Mouse (Mus musculus): ENCODE results near the gene Cyp1a2. TPM values are rescaled to one million over a fixed set of nuclear protein-coding genes. Genes with fewer than 3 reads are reported as not detected.

Gene Cyp1a2
- polyA plus RNA-seq, 1 experiment from 2014 or later, result not detected

DNA sequence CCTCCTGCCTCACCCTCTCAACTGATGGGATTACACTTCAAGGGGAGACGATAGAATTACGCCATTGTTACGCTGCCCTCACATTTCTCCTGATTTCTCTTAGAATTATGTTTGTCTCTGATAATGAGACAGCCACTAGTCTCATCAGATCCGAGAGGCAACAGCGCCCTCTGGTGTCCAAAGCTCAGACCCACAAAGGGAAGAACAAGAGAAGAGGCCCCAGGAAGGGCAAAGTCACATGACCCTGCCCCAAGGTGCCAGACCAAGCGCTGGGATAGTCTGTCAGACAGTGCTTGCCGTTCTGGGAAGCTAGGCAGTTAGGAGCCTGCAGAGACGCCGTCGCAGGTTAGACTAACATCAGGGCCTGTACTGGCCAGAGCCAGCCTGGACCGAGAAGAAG is 27.8 kb downstream of the Cyp1a2 start:
- no peaks in the 10 kb centered on the region for H3K9me3 ChIP-seq (replicated peaks; ENCODE audit: control insufficient read depth, low read length, poor library complexity, severe bottlenecking)
- WGBS, result 3% methylated on average over 11 of the region's 11 CpGs
- no peak overlapping the region for H3K27ac ChIP-seq (ENCODE audit: low read length)
- peak overlapping the region; percentile 32 for H3K4me2 ChIP-seq (ENCODE audit: low read length)
- H3K27me3 ChIP-seq (ENCODE audit: control insufficient read depth, insufficient read depth, low read depth, low read length), result no peaks in the 10 kb centered on the region
- H3K4me1 ChIP-seq (ENCODE audit: control insufficient read depth, insufficient read depth, low read length), result peaks cover 3% of the 10 kb centered on the region; the same call in 1 of the 2 replicates
- no peak overlapping the region for H3K4me3 ChIP-seq (ENCODE audit: low read depth, low read length)
- 0 out of 2 replicates have a peak overlapping the region, but pooled peaks have one; percentile 8 for H3K9ac ChIP-seq (ENCODE audit: low read depth, low read length)
- ATAC-seq, result peak; percentile 74
- no peaks in the 10 kb centered on the region for H3K36me3 ChIP-seq (ENCODE audit: control insufficient read depth, insufficient read depth, low read length)

DNA sequence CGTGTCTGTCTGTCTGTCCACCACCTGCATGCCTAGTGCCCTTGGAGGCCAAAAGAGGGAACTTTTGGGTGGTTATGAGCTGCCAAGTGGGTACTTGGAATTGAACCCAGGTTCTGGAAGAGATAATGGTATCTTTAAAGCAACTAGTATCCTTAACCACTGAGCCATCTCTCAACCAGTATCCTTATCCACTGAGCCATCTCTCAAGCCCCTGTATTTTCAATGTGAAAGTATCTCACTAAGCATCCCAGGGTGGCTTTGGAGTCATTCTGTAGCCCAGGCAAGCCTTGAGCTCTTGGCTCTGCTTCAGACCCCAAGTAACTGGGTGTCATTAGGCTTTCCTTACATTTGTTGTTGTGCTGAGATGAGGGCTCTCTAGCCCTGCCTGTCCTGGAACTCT is 28.5 kb downstream of the Cyp1a2 start:
- no peaks in the 10 kb centered on the region for H3K36me3 ChIP-seq (ENCODE audit: control insufficient read depth, insufficient read depth, low read length)
- ATAC-seq, result no peak
- no peaks in the 10 kb centered on the region for H3K27me3 ChIP-seq (ENCODE audit: control insufficient read depth, insufficient read depth, low read depth, low read length)

DNA sequence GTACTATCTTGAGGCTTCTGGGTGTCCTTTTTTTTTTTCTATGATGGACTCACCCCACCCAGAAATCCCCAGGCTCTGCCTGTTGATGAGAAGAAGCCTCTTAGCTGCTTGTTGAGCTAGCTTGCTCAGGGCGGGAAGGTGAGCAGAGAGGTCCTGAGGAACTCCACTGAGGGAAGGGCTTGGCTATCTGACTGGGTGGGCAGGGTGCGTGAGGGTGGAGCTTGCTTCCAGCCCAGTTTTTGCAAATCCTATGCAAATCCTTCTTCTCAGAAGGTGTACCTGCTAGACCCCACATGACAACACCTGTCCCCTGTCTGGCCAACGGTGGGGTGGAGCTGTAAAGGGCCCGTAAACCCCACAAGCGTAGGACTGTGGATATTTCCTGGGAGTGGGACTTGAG is 30.2 kb downstream of the Cyp1a2 start, which contains the start of gene Csk:
Csk (minus strand) TSS at position 349 of the 400 bp plus-strand sequence.
- Histone ChIP-seq H3K36me3 (ENCODE audit: control insufficient read depth, insufficient read depth, low read length) (no peaks in the 10 kb centered on the region), H3K9me3 (replicated peaks; ENCODE audit: control insufficient read depth, low read length, poor library complexity, severe bottlenecking) (no peaks in the 10 kb centered on the region), H3K4me2 (ENCODE audit: low read length) (no peak within 1 kb of the TSS), H3K4me1 (ENCODE audit: control insufficient read depth, insufficient read depth, low read length) (peaks cover 3% of the 10 kb centered on the region; the same call in 1 of the 2 replicates), H3K9ac (ENCODE audit: low read depth, low read length) (no peak within 1 kb of the TSS), H3K27me3 (ENCODE audit: control insufficient read depth, insufficient read depth, low read depth, low read length) (no peaks in the 10 kb centered on the region), H3K27ac (ENCODE audit: low read length) (no peak within 1 kb of the TSS), H3K4me3 (ENCODE audit: low read depth, low read length) (no peak within 1 kb of the TSS)
- 36% methylated on average over 5 of the region's 5 CpGs for WGBS
- no peak for ATAC-seq

More for the DNA sequence above, 28.5 kb downstream of the Cyp1a2 start:
- no peak overlapping the region for H3K4me2 ChIP-seq (ENCODE audit: low read length)
- H3K9me3 ChIP-seq (replicated peaks; ENCODE audit: control insufficient read depth, low read length, poor library complexity, severe bottlenecking), result no peaks in the 10 kb centered on the region
- WGBS, result 92% methylated on average over 1 of the region's 1 CpGs
- peaks cover 3% of the 10 kb centered on the region; the same call in 1 of the 2 replicates for H3K4me1 ChIP-seq (ENCODE audit: control insufficient read depth, insufficient read depth, low read length)
- no peak overlapping the region for H3K9ac ChIP-seq (ENCODE audit: low read depth, low read length)
- H3K27ac ChIP-seq (ENCODE audit: low read length), result no peak overlapping the region
- H3K4me3 ChIP-seq (ENCODE audit: low read depth, low read length), result no peak overlapping the region

DNA sequence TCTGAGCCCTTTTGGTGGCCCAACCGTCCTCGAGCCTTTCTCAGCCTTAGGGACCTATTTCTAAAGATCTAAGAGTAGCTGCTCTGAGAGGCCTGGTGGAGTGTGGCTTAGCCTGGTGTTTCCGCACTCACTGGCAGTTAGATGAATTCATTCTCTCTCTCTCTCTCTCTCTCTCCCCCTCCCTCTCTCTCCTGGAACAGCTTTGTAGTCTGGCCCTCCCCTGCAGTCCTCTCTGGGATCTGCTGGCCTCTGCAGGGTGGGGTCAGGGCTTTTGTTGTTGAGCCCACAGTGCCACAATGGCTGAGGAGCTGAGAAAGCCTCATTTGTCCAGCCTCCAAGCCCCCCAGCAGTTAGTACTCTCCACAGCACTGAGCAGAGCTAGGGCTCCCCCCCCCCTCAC is 30.6 kb downstream of the Cyp1a2 start:
- no peak for ATAC-seq
- H3K4me2 ChIP-seq (ENCODE audit: low read length), result no peak overlapping the region
- no peak overlapping the region for H3K4me3 ChIP-seq (ENCODE audit: low read depth, low read length)
- H3K4me1 ChIP-seq (ENCODE audit: control insufficient read depth, insufficient read depth, low read length), result peaks cover 3% of the 10 kb centered on the region; the same call in 1 of the 2 replicates
- no peak overlapping the region for H3K9ac ChIP-seq (ENCODE audit: low read depth, low read length)
- no peaks in the 10 kb centered on the region for H3K27me3 ChIP-seq (ENCODE audit: control insufficient read depth, insufficient read depth, low read depth, low read length)
- no peaks in the 10 kb centered on the region for H3K36me3 ChIP-seq (ENCODE audit: control insufficient read depth, insufficient read depth, low read length)
- 8% methylated on average over 3 of the region's 3 CpGs for WGBS
- no peaks in the 10 kb centered on the region for H3K9me3 ChIP-seq (replicated peaks; ENCODE audit: control insufficient read depth, low read length, poor library complexity, severe bottlenecking)
- no peak overlapping the region for H3K27ac ChIP-seq (ENCODE audit: low read length)

DNA sequence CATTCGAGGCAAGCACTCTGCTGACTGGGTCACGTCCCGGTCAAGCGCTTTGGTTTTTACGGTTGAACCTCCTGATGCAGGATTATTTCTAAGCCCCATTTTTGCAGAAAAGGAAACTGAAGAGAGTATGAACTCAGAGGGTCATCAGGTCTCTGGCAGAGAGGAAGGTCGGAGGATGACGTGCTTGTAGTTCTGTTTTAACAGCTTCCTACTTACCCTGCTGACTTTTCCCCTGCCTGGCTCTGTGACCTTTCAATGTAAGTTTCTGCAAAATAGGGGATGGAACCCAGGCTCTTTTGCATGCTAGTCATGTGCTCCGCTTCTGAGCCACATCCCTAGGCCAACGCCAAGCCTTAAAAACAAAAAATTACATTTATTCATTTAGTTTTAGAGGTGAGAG is 31.2 kb downstream of the Cyp1a2 start:
- Histone ChIP-seq H3K9me3 (replicated peaks; ENCODE audit: control insufficient read depth, low read length, poor library complexity, severe bottlenecking) (no peaks in the 10 kb centered on the region), H3K9ac (ENCODE audit: low read depth, low read length) (no peak overlapping the region), H3K4me3 (ENCODE audit: low read depth, low read length) (no peak overlapping the region), H3K27me3 (ENCODE audit: control insufficient read depth, insufficient read depth, low read depth, low read length) (no peaks in the 10 kb centered on the region), H3K36me3 (ENCODE audit: control insufficient read depth, insufficient read depth, low read length) (no peaks in the 10 kb centered on the region), H3K4me2 (ENCODE audit: low read length) (no peak overlapping the region), H3K27ac (ENCODE audit: low read length) (no peak overlapping the region), H3K4me1 (ENCODE audit: control insufficient read depth, insufficient read depth, low read length) (peaks cover 3% of the 10 kb centered on the region; the same call in 1 of the 2 replicates)
- 60% methylated on average over 9 of the region's 9 CpGs for WGBS
- no peak for ATAC-seq

DNA sequence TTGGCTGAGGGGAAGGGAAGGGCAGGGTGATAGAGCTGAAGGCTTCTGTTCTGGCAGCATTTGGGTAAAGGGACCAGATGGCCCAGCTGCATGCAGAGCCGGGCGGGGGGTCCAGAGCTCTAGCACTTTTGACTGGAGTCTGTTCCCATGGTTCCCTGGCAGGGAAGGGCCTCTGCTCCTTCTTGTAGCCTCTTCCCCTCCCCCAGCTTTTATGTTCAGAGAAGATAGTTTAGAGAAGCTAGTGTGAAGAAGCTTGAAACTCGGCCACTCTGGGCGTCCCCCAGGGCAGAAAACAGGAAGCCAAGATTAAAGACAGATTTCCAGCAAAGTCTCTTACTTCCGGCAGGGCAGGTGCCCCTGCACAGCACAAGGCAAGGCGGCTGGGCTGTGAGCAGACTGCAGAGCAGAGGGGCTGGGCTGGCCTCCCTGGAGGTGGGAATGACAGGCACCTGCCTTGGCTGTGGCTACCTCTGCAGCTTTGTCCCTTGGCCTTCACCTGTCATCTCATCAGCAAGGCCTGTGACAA is 32.7 kb downstream of the Cyp1a2 start:
- Histone ChIP-seq H3K27me3 (ENCODE audit: control insufficient read depth, insufficient read depth, low read depth, low read length) (no peaks in the 10 kb centered on the region), H3K9me3 (replicated peaks; ENCODE audit: control insufficient read depth, low read length, poor library complexity, severe bottlenecking) (no peaks in the 10 kb centered on the region), H3K4me2 (ENCODE audit: low read length) (no peak overlapping the region), H3K4me3 (ENCODE audit: low read depth, low read length) (no peak overlapping the region), H3K4me1 (ENCODE audit: control insufficient read depth, insufficient read depth, low read length) (peaks cover under 1% of the 10 kb centered on the region), H3K27ac (ENCODE audit: low read length) (no peak overlapping the region), H3K9ac (ENCODE audit: low read depth, low read length) (no peak overlapping the region), H3K36me3 (ENCODE audit: control insufficient read depth, insufficient read depth, low read length) (no peaks in the 10 kb centered on the region)
- no peak for ATAC-seq
- WGBS, result 36% methylated on average over 6 of the region's 6 CpGs

DNA sequence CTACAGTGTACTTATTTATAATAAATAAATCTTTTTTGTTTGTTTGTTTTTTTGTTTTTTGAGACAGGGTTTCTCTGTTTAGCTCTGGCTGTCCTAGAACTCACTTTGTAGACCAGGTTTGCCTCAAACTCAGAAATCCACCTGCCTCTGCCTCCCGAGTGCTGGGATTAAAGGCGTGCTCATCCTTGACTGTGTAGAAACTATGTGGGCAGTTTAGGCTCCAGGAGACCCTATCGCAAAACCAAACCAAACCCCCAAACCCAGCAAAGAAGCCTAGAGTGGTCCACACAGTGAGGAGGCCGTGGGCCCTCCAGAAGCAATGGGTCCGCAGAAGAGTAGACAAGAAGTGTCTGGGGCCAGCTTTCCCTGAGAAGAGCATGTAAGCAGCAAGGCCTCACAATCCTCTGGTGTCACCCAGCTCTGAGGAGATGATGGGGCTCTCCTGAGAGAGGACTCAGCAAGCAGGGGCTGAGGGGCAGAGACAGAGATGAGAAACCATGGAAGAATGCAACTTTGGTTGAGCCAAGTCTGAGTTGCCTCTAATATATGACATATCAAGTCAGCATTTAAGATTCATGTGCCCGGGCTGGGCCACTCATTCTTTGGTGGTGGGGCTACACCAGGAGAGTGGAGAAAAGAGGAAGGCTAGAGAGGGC is 33.2 kb downstream of the Cyp1a2 start:
- ATAC-seq, result no peak
- no peaks in the 10 kb centered on the region; the same call in 1 of the 2 replicates for H3K4me1 ChIP-seq (ENCODE audit: control insufficient read depth, insufficient read depth, low read length)
- no peak overlapping the region for H3K4me3 ChIP-seq (ENCODE audit: low read depth, low read length)
- no peaks in the 10 kb centered on the region for H3K9me3 ChIP-seq (replicated peaks; ENCODE audit: control insufficient read depth, low read length, poor library complexity, severe bottlenecking)
- H3K27me3 ChIP-seq (ENCODE audit: control insufficient read depth, insufficient read depth, low read depth, low read length), result no peaks in the 10 kb centered on the region
- no peak overlapping the region for H3K9ac ChIP-seq (ENCODE audit: low read depth, low read length)
- H3K4me2 ChIP-seq (ENCODE audit: low read length), result no peak overlapping the region
- WGBS, result 93% methylated on average over 6 of the region's 6 CpGs
- no peaks in the 10 kb centered on the region for H3K36me3 ChIP-seq (ENCODE audit: control insufficient read depth, insufficient read depth, low read length)
- no peak overlapping the region for H3K27ac ChIP-seq (ENCODE audit: low read length)

DNA sequence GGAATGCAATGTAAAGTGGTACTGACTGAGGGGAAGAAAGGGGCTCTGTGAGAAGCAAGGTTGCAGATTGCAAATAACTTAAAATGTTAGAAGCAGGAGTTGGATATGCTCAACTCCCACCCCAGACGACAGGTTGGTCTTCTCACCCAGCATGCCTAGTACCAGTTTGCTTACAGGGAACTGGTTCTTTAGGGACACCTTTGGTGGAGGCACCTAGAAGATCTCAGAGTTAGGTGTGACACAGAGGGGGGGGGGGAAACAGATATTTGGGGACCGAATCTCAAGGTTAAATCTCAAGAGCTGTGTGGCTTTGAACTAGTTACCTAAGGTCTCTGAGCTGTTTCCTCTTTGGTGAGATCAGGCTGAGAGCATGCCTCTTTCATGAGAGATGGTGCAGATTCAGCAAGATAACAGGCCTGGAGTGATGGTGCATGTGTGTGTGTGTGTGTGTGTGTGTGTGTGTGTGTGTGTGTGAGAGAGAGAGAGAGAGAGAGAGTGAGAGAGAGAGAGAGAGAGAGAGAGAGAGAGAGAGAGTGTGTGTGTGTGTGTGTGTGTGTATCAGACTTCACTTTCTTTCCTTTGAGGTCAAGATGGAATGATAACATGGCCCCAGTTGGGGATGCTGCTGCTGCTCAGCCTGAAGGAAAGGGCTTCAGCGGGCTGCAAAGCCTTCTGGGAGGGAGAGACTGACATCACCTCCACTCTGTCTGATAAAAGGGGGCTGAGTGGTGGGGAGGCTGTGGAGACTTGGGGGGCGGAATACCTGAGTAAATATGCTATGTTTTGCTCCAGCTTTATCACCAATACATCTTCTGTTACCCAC is 36.0 kb downstream of the Cyp1a2 start:
- no peaks in the 10 kb centered on the region for H3K27me3 ChIP-seq (ENCODE audit: control insufficient read depth, insufficient read depth, low read depth, low read length)
- no peak overlapping the region for H3K9ac ChIP-seq (ENCODE audit: low read depth, low read length)
- H3K27ac ChIP-seq (ENCODE audit: low read length), result no peak overlapping the region
- 79% methylated on average over 4 of the region's 4 CpGs for WGBS
- H3K9me3 ChIP-seq (replicated peaks; ENCODE audit: control insufficient read depth, low read length, poor library complexity, severe bottlenecking), result no peaks in the 10 kb centered on the region
- ATAC-seq, result no peak
- no peak overlapping the region for H3K4me3 ChIP-seq (ENCODE audit: low read depth, low read length)
- H3K4me1 ChIP-seq (ENCODE audit: control insufficient read depth, insufficient read depth, low read length), result peaks cover 17% of the 10 kb centered on the region
- H3K4me2 ChIP-seq (ENCODE audit: low read length), result no peak overlapping the region
- H3K36me3 ChIP-seq (ENCODE audit: control insufficient read depth, insufficient read depth, low read length), result no peaks in the 10 kb centered on the region; the same call in 1 of the 2 replicates
